9 mouse cellular contexts compared by ENCODE assay signal in the genomic region with DNA sequence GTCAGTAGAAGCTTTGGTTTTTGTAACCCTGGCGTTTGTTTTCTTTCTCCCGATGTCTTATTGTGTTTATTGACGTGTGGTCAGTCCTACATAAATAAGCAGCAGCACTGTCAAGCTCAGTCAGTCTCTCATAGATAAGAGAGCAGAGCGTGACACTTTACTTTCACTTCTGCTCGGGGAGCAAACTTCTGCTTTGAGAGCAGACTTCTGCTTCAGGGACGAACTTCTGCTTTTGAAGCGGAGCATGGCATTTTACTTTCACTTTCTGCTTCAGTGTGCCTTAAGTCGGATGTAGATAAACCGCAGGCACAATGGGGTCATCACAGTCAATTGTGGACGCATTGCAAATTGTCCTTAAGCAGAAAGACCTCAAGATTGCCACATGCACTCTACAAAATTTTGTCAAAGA.
DNase-seq lines count a peak whose midpoint lies in the region; ATAC-seq and TF ChIP-seq lines count a peak whose summit lies in the region.
"Had no signal": no experiment of that assay in that cellular context is flagged by ENCODE, and none has a peak within 500 bp of the region (broad histone marks: within the 10 kb centered on the region; RNA-seq: fewer than 3 reads in every experiment).

No protein-coding gene starts in this region.

- peak; percentile 61 for DNase-seq in liver, adult 2 months (ENCODE audit: extremely low read depth, low read depth, low spot score)
- no peak for DNase-seq in liver
- DNase-seq in forebrain, embryonic 11.5 days (ENCODE audit: low spot score): no peak
- DNase-seq in ovary, adult 18-20 months (ENCODE audit: low spot score): no peak
- DNase-seq in cerebellum, adult 11 months: no peak

- no peak for ATAC-seq in heart, embryonic 15.5 days (replicated peaks; ENCODE audit: insufficient number of reproducible peaks, insufficient read depth, low FRiP score, low read depth)
- peak; percentile 90 for ATAC-seq in megakaryocyte, adult 5-6 weeks (ENCODE audit: poor library complexity, severe bottlenecking)
- no peak for ATAC-seq in forebrain, embryonic 11.5 days (replicated peaks; ENCODE audit: low FRiP score)
- ATAC-seq in hindbrain, embryonic 13.5 days (ENCODE audit: low FRiP score): no peak

- no peak overlapping the region for H3K9ac ChIP-seq in liver, adult 2 months (ENCODE audit: low read depth, low read length)
- no peak overlapping the region for H3K9ac ChIP-seq in heart, embryonic 15.5 days
- no peak overlapping the region for H3K9ac ChIP-seq in forebrain, embryonic 11.5 days (ENCODE audit: low read length)
- no peak overlapping the region for H3K9ac ChIP-seq in hindbrain, embryonic 13.5 days

- no peaks in the 10 kb centered on the region for H3K27me3 ChIP-seq in liver, adult 2 months (ENCODE audit: control insufficient read depth, insufficient read depth, low read length)
- H3K27me3 ChIP-seq in heart, embryonic 15.5 days: no peaks in the 10 kb centered on the region
- no peaks in the 10 kb centered on the region for H3K27me3 ChIP-seq in forebrain, embryonic 11.5 days (ENCODE audit: control insufficient read depth, insufficient read depth, low read length)
- H3K27me3 ChIP-seq in hindbrain, embryonic 13.5 days: no peaks in the 10 kb centered on the region

- H3K4me1 ChIP-seq in liver, adult 2 months (ENCODE audit: control insufficient read depth, insufficient read depth, low read length): no peaks in the 10 kb centered on the region
- H3K4me1 ChIP-seq in heart, embryonic 15.5 days (replicated peaks): no peaks in the 10 kb centered on the region
- no peaks in the 10 kb centered on the region for H3K4me1 ChIP-seq in forebrain, embryonic 11.5 days (replicated peaks; ENCODE audit: control insufficient read depth, insufficient read depth, low read length)
- H3K4me1 ChIP-seq in hindbrain, embryonic 13.5 days (replicated peaks): no peaks in the 10 kb centered on the region

- H3K4me2 ChIP-seq in heart, embryonic 15.5 days: 0 out of 2 replicates have a peak overlapping the region, but pooled peaks have one; percentile 3
- H3K4me2 ChIP-seq in forebrain, embryonic 11.5 days (ENCODE audit: low read depth, low read length, severe bottlenecking): no peak overlapping the region
- no peak overlapping the region for H3K4me2 ChIP-seq in hindbrain, embryonic 13.5 days

- TF ChIP-seq CTCF in liver, adult 2 months (IDR thresholded peaks at IDR 0.05; ENCODE audit: low read depth, low read length): no peak

- no peaks in the 10 kb centered on the region for H3K36me3 ChIP-seq in liver, adult 2 months (ENCODE audit: control insufficient read depth, insufficient read depth, low read length)
- no peaks in the 10 kb centered on the region for H3K36me3 ChIP-seq in heart, embryonic 15.5 days
- no peaks in the 10 kb centered on the region for H3K36me3 ChIP-seq in forebrain, embryonic 11.5 days (ENCODE audit: control insufficient read depth, insufficient read depth, low read length)
- H3K36me3 ChIP-seq in hindbrain, embryonic 13.5 days: no peaks in the 10 kb centered on the region

- H3K27ac ChIP-seq in liver, adult 2 months (replicated peaks; ENCODE audit: insufficient read depth, low read depth, low read length): no peak overlapping the region
- no peak overlapping the region for H3K27ac ChIP-seq in heart, embryonic 15.5 days
- H3K27ac ChIP-seq in forebrain, embryonic 11.5 days (ENCODE audit: low read depth, low read length): no peak overlapping the region
- H3K27ac ChIP-seq in hindbrain, embryonic 13.5 days: no peak overlapping the region
- H3K27ac ChIP-seq: left cerebral cortex, adult 2 months had no signal

- H3K4me3 ChIP-seq in liver, adult 2 months (ENCODE audit: insufficient read depth, low read depth, low read length): 0 out of 2 replicates have a peak overlapping the region, but pooled peaks have one; percentile 43
- H3K4me3 ChIP-seq in heart, embryonic 15.5 days: peak overlapping the region; percentile 4; the same call in 1 of the 2 replicates
- H3K4me3 ChIP-seq in forebrain, embryonic 11.5 days (ENCODE audit: low read depth, low read length): no peak overlapping the region
- H3K4me3 ChIP-seq in hindbrain, embryonic 13.5 days: no peak overlapping the region
- H3K4me3 ChIP-seq: left cerebral cortex, adult 2 months had no signal

- H3K9me3 ChIP-seq in heart, embryonic 15.5 days (replicated peaks): peaks cover 16% of the 10 kb centered on the region; the same call in 1 of the 2 replicates
- peaks cover 4% of the 10 kb centered on the region; the same call in 1 of the 2 replicates for H3K9me3 ChIP-seq in forebrain, embryonic 11.5 days (ENCODE audit: control insufficient read depth, low read length)
- peaks cover 5% of the 10 kb centered on the region; the same call in 1 of the 2 replicates for H3K9me3 ChIP-seq in hindbrain, embryonic 13.5 days

- WGBS in liver, adult 2 months: 67% methylated on average over 10 of the region's 10 CpGs
- WGBS in heart, embryonic 15.5 days: 67% methylated on average over 10 of the region's 10 CpGs
- WGBS in forebrain, embryonic 11.5 days: 91% methylated on average over 10 of the region's 10 CpGs
- WGBS in hindbrain, embryonic 13.5 days: 87% methylated on average over 10 of the region's 10 CpGs

- no peaks in the 10 kb centered on the region for H3K79me2 ChIP-seq in liver, adult 2 months (ENCODE audit: control insufficient read depth, insufficient read depth, low read length)

- TF ChIP-seq POLR2A in liver, adult 2 months (IDR thresholded peaks at IDR 0.05; ENCODE audit: extremely low read depth, insufficient read depth, low read length): no peak

Comparison
In these comparisons a context has a peak if more than half of its experiments do, and no peak if none do; other contexts are left out.
1. H3K4me3 ChIP-seq: peak in liver, adult 2 months (single experiment) and heart, embryonic 15.5 days (single experiment); none in forebrain, embryonic 11.5 days (single experiment) and hindbrain, embryonic 13.5 days (single experiment).